Mouse (Mus musculus): Measurements from ENCODE around the gene Gm28035. TPM values are rescaled to one million over a fixed set of nuclear protein-coding genes. Genes with fewer than 3 reads are reported as not detected.

Gene Gm28035
- total RNA-seq (2022), result 1 to 10 TPM in 3 of 4 experiments, under 1 TPM in 1; 0.58 to 5.3 (median 2.8) TPM

DNA sequence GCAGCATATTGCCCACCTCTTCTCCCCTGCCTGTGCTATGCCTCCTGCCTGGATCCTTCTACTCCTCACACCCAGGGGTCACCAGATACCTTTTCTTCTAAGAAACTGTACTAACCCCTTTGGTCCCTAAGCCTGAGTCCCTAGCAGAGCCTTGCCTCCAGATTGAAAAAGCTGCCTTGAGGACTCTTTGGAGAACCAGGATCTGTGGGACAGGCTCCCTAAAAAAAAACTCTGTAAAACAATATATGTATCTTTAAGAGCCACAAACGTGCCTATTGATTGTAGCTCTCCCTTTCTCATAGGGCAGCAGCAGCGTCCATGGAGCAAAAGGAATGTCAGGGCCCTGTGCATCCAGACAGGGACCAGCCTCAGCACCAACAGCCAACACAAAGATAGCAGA, at the start of gene Gm28035:
TSS of gene Gm28035 (plus strand) at position 301 of the 400 bp plus-strand sequence.
- no peak for DNase-seq

DNA sequence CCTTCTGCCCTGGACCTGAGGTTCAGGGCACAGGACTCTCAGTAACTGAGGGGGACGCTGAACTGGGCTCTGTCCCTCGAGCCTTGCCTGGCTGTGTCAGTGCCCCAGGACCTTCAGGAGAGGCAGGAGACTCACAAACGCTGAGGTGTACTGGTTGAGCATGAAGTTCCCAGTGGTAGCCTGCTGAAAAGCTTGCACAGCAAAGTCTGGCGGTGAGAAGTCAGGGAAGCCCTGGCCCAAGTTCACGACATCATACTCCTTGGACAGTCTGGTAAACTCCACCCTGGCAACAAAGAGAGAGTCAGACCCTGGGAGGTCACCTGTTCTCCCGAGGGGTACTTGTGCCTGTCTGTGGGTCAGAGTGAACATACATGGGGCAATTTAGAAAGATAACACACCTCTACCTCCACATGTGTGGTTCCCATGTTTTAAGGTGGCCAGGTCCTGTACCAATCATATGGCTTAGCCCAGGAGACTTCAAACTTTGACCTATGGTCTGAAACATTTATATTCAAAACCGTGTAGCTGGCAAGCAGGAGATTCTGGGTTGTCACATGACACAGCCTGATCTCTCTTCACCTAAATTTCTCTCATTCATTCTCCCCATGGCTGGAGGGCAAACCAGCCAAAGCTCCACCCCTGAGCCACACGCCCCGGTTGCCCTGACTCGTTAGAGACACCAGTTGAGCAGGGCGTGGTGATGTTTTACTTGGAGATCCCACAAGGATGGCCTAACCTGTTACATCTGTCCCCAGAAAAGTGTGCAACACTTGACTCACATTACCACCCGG, 48.4 kb upstream of the Gm28035 start:
- DNase-seq, result no peak

DNA sequence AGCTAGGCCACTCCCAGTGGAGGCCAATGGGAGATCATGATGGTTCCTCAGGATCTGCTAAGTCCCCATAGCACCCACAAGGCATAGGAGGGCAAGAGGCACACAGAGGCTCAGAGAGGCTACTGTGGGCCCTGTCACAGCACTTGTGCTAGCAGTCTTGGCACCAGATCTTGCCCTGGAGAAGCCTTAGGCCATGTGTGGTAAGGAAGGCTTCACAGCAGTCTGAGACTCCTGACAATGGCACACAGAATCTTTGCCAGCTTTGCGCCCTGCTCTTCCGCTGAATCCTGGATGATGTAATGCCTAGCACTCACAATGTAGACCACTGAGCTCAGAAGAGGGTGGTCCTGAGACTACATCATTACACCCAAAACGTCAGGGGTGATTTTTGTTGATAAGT, 45.7 kb upstream of the Gm28035 start:
- DNase-seq, result no peak

DNA sequence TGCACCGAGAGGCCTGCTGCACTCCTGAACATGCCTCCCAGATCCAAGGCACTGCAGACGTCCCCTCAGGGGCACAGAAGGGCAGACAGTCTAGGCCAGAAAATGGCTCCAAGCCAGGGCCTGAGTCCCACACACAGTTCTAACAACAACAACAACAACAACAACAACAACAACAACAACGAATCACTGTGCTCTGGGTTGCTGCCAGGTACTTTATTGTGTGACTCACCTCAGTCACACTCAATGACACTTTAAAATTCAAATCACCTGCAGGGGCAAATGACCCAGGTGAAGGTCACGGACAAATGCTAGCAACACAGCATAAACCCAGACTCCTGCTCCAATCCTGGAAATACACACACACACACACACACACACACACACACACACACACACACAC, 42.3 kb upstream of the Gm28035 start:
- no peak for DNase-seq

DNA sequence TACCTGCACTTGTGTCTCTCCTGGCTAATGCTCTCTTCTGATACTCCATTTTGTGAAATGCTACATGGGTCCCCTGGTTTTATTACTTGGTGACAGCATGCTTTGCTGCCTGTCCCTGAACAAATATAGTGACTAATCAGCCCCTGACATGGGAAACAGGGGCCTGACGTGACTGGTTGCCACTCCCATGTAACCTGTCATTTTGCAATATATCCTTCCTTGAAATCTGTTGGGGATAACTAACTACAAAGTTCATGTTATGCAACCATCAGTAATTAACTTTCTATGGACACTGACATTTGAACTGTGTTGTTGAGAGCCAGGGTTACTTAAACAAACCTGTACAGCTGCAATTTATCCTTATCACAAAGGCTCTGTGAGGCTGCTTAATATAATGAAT, 40.4 kb upstream of the Gm28035 start:
- DNase-seq, result peak; percentile 62

DNA sequence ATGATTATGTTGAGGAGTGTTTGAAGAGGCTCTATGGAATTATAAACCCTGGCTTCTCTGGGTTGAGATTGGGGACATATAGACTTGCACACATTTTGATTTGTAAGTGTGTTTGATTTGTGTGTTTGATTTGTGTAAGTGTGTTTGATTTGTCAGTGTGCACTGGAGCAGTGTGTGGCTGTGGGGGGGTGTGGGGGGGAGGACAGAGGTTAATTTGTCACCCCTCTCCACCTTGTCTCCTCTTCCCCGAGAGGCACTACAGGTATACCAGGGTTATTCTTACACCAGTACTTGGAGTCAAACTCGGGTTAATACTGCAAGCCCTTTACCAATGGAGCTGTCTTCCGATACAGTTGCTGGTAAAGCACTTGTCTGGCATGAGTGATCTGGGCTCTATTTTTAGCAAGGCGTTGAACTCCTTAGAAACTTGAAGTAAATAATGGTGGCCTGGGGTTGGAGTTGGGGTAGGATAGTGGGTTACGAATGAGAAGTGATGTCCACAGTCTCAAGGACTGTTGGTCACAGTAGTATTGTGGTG, 39.9 kb upstream of the Gm28035 start:
- no peak for DNase-seq

DNA sequence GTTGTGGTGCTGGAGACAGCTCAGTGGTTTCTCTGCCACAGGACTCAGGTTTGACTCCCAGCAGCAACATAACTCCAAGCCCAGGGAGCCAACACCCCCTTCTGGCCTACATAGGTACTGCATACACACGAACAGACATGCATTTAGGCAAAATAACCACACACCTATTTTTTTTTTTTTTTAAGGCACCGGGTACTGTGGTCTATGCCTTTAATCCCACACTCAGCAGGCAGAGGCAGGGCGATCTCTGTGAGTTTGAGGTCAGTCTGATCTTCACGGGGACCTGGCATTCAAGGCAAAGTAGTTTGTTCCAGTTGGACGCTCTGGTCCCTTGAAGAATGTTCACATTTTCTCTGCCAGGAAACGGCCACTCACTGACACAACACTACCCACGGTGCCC, 36.9 kb upstream of the Gm28035 start:
- DNase-seq, result no peak

DNA sequence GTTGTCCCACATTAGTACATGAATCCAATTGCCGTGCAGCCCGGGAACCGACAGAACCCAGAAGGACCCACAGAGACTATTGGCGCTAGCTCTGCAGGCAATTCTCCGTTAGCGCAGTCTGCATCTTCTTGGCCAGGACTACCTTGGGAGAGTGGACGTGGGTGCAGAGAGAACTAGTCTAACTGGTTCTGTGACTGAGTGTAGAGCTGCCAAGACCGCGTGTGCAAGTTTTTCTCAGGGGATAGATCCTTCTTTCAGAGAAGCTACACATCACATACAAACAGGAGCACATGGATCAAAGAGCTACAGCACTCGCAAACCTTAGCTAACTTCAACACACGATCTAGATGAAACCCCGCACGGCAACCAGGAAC, 35.1 kb upstream of the Gm28035 start:
- no peak for DNase-seq

DNA sequence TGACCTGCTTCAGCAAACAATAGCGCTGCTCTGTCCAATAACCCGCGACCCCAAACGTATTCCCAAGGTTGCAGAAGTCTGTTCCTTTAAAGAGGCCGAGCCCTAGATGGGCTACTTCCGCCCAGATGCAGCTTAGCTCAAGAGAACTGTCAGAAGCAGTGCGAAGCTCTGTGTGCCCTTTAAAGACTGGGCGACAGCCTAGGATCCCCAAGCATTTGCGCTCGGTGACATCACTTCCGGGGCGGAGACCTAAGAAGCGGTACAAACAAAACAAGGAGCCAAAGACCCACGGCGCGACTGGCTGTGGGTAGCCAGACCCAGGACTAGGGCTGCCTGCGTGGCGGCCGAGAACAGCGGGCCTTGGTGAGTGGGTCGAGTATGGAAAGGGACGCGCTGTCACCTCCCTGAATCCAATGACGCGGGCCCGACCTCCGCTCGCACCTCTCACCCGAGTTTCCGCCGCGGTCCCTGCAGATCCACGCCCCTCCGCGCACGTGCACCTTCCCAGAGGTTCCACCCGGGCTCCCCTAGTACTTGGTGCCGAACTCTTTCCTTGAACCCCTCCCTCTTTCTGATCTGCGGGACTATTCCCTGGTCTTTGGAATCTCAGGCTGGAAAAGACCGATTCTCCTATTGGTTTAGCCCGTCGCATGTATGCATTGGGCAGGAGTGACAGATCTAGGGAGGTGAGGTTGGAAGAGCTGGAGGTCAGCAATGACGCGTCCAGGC, 34.6 kb upstream of the Gm28035 start, which contains the start of gene Kyat1:
TSS of gene Kyat1 (minus strand) at position 219 of the 729 bp plus-strand sequence.
- peak; percentile 93 for DNase-seq

DNA sequence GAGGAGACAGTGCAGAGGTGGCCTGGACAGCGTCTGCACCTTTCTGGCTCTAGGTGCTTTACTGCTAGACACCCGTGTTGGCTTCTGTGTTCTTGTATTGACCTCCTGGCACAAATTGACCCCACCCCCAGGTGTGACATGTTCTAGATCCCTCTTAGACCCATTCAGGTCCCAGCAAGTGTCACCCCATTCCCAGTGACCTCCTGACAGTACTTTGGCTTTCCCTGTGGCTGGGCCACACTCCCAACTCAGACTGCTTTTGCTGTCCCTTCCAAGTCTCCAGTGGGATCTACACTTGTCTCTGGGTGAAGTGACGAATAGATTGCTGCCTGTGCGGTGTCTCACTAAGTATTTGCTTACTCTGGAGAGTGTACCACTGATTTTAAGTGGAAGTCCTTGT, 33.0 kb upstream of the Gm28035 start:
- DNase-seq, result no peak

DNA sequence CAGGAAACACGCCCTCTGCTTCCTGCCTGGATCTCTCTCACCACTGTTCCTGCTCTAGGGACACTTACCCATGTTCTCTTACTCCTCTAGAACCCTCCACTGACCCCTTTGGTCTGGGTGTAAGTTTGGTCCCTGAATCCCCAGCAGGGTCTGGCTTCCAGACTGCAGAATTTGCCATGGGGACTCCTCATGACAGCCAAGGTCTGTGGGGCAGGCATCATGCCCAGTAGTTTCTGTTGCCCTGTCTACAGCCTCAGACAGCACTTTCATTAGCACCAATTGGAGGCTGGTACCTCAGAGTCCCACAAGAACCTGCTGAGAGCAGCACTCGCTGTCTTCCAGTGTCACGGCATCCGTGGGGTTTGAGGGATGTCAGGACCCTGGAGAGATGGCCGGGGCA, 32.5 kb upstream of the Gm28035 start:
- DNase-seq, result no peak

DNA sequence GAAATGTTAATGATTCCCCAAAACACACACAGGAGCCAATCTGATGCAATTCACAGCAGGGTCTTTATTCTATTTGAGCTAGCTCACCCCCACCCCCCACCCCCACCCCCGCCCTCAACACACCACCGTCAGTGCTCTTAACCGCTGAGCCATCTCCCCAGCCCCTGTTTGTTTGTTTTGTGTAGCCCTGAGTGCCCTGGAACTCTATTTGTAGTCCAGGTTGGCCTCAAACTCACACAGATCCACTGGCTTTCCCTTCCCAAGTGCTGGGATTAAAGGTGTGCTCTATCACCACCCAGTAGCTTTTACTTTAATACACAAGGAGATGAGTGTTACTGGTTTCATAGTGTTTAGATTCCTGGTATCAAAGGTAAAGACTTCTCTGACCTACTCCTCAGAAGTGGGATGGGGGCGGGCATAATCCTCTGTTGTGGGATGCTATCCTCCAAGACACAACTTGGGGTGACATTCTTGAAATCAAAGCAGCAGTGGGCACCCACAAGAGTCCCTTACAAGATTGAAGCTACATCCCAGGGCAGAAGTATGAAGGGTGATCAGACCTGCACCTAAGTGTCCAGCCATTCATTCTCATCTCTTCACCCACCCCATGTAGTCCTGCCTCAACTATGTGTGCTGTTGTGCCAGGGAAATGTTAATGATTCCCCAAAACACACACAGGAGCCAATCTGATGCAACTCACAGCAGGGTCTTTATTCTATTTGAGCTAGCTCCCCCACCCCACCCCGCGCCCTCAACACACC, 28.8 kb upstream of the Gm28035 start:
- DNase-seq, result no peak

DNA sequence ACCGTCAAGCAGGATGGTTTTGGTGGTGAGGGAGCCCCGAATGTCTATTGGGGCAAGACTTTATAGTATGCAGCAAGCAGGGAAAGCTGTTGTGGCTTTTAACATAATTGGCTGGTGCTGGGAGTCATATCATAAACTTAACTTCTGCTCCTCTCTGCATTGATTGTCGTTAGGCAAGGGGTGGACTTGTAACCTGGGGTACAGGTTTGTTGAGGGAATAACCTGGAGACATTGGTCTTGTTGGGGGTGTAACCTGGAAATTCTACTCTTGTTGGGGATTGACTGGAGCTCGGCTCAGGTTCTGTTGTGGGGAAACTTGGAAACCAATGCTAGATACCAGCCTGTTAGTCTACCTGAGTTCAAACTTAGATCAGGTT, 28.2 kb upstream of the Gm28035 start:
- DNase-seq, result no peak

DNA sequence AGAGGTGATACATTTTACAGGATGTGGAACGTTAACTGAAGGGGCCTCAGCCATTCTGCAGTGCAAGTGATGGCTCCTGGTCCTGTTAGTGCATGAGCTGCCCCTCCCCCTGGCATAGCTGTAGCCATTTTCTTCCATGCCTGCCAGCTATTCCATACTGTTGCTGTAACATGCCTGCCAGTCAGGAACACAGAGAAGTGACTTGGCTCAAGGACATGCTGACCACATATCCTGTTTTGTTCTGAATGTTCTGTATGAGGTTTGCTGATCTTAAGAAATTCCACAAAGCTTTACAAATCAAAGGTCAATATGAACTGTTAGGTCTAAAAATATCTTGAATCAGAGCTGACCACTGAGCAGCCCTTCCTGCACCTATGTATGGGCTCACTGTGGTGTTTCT, 27.4 kb upstream of the Gm28035 start:
- DNase-seq, result no peak

DNA sequence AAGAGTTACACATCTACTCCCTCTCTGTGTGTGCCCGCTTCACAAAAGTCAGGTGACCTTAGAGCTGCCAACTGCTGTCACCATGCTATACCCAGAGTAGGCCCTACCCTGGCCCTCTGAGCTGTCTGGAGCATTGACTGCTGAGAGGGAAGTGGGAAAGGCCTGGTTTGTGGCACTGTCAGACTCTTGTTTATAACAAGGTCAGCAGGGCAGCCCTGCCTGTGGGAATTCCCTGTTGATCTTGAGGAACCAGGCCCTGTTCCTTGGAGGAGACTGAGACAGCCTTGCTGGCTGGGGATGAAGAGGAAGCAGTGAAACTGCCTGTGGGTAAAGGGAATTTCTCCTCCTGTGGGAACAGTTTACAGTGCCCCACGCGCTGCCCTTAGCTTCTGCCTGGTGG, 25.6 kb upstream of the Gm28035 start:
- no peak for DNase-seq

DNA sequence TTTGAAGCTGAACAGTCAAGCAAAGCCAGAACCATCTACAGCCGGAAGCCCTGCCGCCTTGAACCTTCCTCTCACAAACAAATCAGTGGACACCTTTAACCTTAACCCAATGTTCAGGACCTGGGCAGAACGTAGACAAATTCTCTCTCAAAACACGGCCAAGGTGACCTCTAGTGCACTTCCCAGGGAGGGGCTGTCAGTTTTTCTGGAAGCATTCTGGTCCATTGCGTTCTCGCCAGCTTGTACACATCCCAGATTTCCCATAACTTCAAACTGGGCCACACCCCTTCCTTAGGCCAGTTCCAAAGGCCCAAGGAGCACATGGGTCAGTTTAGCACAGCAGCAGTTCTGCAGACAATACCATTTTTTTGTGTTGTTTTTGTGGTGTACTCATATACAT, 24.9 kb upstream of the Gm28035 start:
- DNase-seq, result no peak

DNA sequence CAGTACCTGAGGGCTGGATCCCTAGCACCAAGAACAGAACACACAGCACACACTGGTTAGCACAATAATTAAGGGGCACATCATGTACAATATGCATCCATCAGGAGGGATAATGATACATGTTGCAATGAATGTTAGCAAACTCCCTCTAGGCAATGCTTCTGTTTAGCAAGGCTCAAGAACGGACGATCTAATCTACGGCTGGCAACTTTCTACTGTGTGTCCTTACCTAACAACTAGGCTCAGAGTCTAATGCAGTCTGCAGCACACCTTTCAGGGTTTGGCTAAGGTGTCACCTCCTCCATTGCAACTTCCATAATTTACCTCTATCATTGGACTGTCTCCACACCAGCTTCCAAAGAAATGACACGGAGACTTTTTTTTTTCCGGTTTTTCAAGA, 24.1 kb upstream of the Gm28035 start:
- no peak for DNase-seq

DNA sequence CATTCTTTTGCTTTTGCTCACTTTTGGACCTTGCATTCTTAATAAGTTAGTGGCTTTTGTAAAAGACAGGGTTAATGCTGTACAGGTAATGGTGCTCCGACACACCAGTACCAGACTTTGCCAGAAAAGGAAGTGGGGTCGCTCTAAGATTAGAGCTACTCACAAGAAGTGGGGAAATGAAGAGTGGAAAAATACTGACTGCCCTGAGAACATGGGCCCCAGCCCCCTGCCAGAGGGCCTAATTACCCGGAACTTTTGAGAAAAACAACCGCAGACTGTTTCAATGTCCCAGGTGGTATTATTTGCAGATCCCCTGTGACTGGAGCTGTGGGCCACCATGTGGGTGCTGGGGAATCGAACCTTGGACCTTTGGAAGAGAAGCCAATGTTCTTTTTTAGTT, 4.8 kb upstream of the Gm28035 start:
- no peak for DNase-seq

DNA sequence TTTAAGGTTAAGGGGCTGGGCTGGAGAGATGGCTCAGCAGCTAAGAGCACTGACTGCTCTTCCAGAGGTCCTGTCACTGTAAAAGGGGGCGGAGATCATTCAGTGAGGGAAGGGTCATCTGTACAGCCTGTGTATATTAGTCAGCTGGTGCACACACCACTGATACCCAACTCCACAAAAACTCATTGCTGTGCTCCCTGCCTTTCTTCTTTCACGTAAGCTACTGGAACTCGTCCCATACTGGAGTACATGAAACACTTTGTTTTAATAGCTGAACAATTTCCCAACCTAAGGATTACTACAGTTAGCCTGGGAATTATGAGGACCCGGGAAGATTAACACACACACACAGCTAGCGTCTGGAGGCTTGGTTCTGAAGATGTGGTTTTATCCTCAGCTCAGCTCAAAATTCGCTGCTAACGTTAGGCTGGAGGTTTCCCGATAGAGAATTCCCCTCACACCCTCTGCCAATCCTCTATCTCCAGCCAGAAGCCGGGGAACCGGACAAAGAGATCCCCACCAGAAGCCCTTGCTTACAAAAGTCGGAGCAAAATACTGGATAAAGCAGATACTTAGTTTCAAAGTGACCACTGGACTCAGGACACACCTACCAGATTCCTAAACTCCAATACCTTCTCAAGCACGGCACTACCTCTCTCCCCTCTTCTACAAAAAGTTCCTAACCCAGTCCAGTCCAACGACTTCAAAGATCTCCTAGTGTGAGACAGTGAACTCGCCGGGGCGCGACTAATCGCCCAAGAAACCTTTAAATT, 3.8 kb upstream of the Gm28035 start:
- no peak for DNase-seq

DNA sequence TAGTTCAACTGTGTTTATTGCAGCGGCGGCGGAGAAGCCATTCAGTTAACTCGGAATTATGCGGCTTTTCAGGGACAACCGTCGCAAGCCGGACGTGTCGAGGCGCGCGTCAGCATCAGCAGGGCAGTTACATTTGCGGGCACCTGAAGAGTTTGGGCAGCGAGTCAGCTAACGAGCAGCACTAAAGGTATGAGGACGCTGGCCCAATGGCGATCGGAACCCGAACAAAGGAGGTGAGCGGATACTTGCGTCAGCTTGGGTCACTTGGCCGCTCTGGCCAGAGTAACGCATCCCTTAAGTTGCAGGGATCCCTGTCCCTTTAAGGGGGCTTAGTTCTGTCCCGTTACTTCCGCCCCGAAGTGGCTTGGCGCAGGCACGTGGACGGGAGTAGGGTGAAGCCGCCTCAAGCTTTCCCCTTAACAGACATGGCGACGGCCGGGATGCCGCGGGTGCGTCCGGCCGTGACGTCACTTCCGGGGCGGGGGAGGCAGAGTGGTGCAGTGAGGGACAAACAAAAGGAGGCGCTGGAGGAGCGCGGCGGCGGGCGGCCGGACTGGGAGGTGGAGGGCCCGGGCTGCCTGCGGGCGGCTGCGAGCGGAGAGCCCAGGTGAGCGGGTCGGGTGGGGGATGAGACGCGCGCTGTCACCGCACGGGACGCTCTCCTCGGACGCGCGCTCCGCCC, 3.0 kb upstream of the Gm28035 start, which contains the start of gene Lrrc8a:
TSS of gene Lrrc8a (plus strand) at position 517 of the 682 bp plus-strand sequence.
- peak; percentile 100 for DNase-seq

DNA sequence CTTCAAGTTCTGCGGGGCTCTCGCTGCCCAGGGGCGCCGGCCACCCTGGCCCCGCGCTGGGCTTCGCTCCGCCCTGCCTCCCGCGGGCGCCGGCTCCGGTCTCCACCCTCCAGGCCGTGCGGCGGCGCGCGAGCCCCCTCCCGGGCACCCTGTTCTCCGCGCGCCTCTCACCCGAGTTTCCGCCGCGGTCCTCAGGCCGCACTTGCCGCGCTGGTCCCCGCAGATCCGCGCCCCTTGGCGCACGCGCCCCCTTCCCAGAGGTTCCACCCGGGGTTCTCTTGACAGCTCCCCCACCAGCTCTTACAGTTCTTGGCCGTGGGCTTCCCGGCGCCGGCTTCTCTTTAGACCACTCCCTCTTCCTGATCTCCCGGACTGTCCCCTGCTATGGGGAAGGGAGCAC, 2.5 kb upstream of the Gm28035 start:
- peak; percentile 67 for DNase-seq

All from adrenal gland, adult 8-10 months (tissue).